Mouse (Mus musculus): ENCODE data around the gene Fam69a.
"Not testable (repeated sequence)": the region's sequence is repeated elsewhere in the genome, so short reads cannot be mapped to it uniquely, and the experiment has no call there.

The Fam69a gene

GRCm38 (mm10) chr5:107986967-107987834 is at the start of gene Fam69a:
Gene Fam69a, minus strand, starts transcription at chr5:107987085.
- peak; percentile 73 for DNase-seq (ENCODE audit: low spot score)

GRCm38 (mm10) chr5:108035523-108035922 is 48.6 kb upstream of the Fam69a start:
- no peak for DNase-seq (ENCODE audit: low spot score)

GRCm38 (mm10) chr5:108034194-108034593 is 47.3 kb upstream of the Fam69a start:
- DNase-seq (ENCODE audit: low spot score) = peak; percentile 12

- no peak for DNase-seq (ENCODE audit: low spot score)
Measured at GRCm38 (mm10) chr5:108031267-108031666, 44.4 kb upstream of the Fam69a start.

- DNase-seq (ENCODE audit: low spot score) = no peak
Measured at GRCm38 (mm10) chr5:108029968-108030367, 43.1 kb upstream of the Fam69a start.

- DNase-seq (ENCODE audit: low spot score) = not testable (repeated sequence)
Measured at GRCm38 (mm10) chr5:108028797-108029536, 42.1 kb upstream of the Fam69a start.

- DNase-seq (ENCODE audit: low spot score) = no peak
Measured at GRCm38 (mm10) chr5:108028230-108028629, 41.3 kb upstream of the Fam69a start.

- DNase-seq (ENCODE audit: low spot score) = no peak
Measured at GRCm38 (mm10) chr5:108021346-108021745, 34.5 kb upstream of the Fam69a start.

GRCm38 (mm10) chr5:108019367-108019766 is 32.5 kb upstream of the Fam69a start:
- no peak for DNase-seq (ENCODE audit: low spot score)

- no peak for DNase-seq (ENCODE audit: low spot score)
Measured at GRCm38 (mm10) chr5:108017232-108017631, 30.3 kb upstream of the Fam69a start.

GRCm38 (mm10) chr5:108015422-108015821 is 28.5 kb upstream of the Fam69a start:
- no peak for DNase-seq (ENCODE audit: low spot score)

- DNase-seq (ENCODE audit: low spot score) = no peak
Measured at GRCm38 (mm10) chr5:108014173-108014572, 27.3 kb upstream of the Fam69a start.

- no peak for DNase-seq (ENCODE audit: low spot score)
Measured at GRCm38 (mm10) chr5:108009721-108010120, 22.8 kb upstream of the Fam69a start.

- DNase-seq (ENCODE audit: low spot score) = no peak
Measured at GRCm38 (mm10) chr5:108005134-108005533, 18.2 kb upstream of the Fam69a start.

GRCm38 (mm10) chr5:108002734-108003133 is 15.8 kb upstream of the Fam69a start:
- DNase-seq (ENCODE audit: low spot score) = no peak

- DNase-seq (ENCODE audit: low spot score) = peak; percentile 31
Measured at GRCm38 (mm10) chr5:108000776-108001548, 14.1 kb upstream of the Fam69a start.

- DNase-seq (ENCODE audit: low spot score) = no peak
Measured at GRCm38 (mm10) chr5:107997717-107998116, 10.8 kb upstream of the Fam69a start.

GRCm38 (mm10) chr5:107995936-107996335 is 9.1 kb upstream of the Fam69a start:
- no peak for DNase-seq (ENCODE audit: low spot score)

- no peak for DNase-seq (ENCODE audit: low spot score)
Measured at GRCm38 (mm10) chr5:107987835-107988251, 958 bp upstream of the Fam69a start.

GRCm38 (mm10) chr5:107986255-107986966 is 474 bp downstream of the Fam69a start:
- DNase-seq (ENCODE audit: low spot score) = no peak

GRCm38 (mm10) chr5:107983946-107984345 is 2.9 kb downstream of the Fam69a start:
- no peak for DNase-seq (ENCODE audit: low spot score)

- no peak for DNase-seq (ENCODE audit: low spot score)
Measured at GRCm38 (mm10) chr5:107982016-107982415, 4.9 kb downstream of the Fam69a start.

All from urinary bladder, postnatal 25 days (tissue).